Mouse (Mus musculus) adrenal gland, adult (tissue): ENCODE measurements around the gene Nox1.

Source experiments
- DNase-seq, 2 experiments: peaks; one replicate each; pipeline ENCODE4 v3.0.0; 2022 to 2023; ENCODE audit warnings: low spot score in 1 of 2; ENCODE audit not compliant: inconsistent age in 2 of 2

Gene Nox1

GRCm38 (mm10) chrX:134132295-134132694 lies 89.5 kb downstream of the Nox1 start:
- peak; percentile 19 to 59 for DNase-seq

DNA sequence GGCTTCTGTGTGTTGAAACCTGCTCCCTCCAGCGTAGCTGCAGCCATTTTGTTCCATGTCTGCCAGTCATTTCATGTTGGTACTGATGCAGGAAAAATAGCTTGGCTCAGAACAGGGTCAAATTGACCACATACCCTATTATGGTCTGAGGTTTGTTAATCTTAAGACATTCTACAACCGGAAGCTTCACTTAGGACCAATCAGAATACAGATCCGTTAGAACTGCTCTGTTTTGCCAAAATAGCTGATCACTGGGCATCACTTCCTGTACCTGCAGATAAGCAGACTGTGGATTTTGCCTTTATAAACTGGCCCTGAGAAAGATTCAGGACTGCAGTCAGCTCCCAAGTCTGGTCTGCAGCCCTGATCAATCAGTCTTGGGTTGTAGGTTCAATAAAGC lies 93.2 kb downstream of the Nox1 start:
- no peak for DNase-seq

GRCm38 (mm10) chrX:134116417-134116816 lies 105.3 kb downstream of the Nox1 start:
- no peak for DNase-seq

DNA sequence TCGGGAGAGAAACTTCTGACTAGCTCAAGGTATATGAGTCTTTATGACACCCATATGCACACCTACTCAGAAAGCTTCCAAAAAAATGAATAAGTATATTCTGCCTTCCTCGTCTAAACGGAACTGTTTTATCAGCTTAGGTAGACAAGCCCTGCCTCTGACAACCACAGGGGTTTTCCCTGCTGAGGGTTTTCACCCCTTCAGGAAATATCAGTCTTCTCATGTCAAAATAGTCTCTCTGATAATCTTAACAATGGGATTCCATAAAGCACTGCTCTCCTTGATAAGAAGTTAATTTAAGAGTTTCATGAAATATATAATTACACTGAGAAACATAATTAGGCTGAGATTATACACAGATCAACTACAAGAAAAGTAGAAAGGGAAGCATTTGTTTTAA lies 110.0 kb downstream of the Nox1 start:
- DNase-seq: no peak

DNA sequence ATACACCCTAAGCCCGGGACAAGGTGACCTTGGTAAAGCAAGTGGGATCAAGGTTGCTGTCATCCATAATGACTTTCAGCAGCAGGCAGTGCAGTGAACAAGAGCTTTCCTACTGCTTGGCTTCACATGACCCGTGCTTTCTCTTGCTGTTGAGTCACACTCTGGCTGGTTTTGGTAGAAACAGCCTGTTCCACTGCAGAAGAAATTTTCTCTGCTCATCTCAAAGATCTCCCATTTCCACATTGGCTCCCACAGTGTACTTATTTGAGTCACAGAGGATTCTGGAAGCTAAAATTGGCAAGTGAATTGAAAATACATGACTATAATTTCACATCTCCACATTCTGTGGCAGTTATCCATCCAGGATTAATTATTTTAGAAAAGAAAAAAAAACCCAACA lies 119.1 kb downstream of the Nox1 start:
- peak; percentile 32 to 51 for DNase-seq

- DNase-seq: no peak
Observed at GRCm38 (mm10) chrX:134085453-134085852, 136.3 kb downstream of the Nox1 start.

GRCm38 (mm10) chrX:134059764-134060163 lies 162.0 kb downstream of the Nox1 start:
- DNase-seq: no peak

GRCm38 (mm10) chrX:134058987-134059712 lies 162.6 kb downstream of the Nox1 start, which contains the start of gene Cstf2:
Gene Cstf2 (plus strand): TSS chrX:134059187.
- DNase-seq: peak; percentile 96 to 98

DNA sequence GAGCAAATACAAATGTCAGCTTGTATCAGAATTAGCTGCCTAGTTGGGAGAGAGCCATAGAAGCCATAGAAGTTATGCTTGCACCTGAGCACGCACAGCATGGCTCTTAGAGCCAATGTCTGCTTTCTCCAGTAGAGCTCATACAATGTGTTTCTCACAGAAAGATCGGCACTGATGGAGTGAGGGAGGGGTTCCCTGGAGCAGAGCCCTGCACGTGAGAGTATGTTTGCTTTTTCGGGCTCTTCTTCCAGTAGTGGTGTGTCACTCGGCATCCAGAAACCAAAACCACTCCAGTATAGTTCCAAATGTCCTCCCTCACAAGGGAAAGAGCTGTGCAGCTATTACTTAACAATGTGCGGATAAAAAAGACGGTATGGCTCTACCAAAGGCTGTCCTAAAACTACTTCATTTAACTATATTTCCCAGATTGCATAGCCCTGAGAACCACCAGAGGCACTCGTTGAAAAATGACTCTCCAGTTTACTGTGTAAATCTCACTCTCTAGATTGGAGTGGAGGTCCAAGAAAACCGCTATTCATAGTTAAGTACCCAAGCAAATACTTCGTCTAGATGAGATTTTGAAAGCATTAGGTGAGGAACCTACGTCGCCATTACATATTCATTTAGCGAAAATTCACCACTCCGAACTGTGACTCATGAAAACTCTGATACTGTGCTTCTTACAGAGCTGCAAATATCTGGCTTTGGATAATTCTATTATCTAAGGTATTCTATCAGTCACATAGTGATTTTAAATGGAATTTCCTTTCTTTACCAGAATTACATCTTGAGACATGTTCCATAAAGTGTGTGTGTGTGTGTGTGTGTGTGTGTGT lies 163.5 kb downstream of the Nox1 start:
- peak in 1 of 2 experiments; percentile 23 for DNase-seq

DNA sequence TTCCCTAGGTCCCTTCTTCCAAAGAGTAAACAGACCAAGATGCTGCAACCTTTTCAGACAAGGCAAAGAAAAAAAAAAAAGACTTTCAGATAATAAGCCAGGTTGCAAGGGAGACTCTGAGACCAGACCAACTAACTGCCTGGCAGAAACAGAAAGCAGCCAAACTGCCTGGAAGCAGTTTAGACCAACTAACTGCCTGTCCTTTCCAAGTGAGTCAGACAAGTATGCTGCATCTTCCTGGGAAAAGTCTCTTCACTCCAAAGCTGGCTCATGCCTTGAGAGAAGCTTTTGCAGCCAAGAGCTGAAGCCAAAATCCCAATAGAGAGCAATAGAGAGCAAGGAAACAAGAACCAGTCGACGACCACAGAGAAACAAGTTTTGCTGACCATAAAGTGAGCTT lies 164.9 kb downstream of the Nox1 start:
- DNase-seq: no peak

DNA sequence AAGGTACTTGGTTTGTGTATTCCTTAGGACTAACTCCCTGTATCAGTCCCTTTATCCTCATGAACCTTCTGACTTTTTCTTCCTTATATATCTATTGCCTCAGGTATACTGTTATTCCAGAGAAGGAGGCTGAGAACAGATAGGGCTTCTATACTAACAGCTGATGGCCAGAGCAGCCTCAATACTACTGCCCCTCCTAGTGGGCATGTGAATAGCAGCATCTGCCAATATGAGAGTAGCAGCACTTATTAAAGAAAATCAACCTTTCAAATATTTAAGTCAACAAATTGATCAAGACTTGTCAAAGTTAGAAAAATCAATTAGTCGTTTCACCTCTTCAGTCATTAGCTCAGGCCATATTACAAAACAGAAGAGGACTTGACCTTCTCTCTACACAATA lies 172.8 kb downstream of the Nox1 start:
- no peak for DNase-seq
